Mouse (Mus musculus): ENCODE measurements at regions not wholly inside any gene's neighbourhood (a gene's known extent, or its start where the extent isn't known, plus 50 kb on each side); places are given as distances from the start of the nearest gene placed in this dataset.

DNA sequence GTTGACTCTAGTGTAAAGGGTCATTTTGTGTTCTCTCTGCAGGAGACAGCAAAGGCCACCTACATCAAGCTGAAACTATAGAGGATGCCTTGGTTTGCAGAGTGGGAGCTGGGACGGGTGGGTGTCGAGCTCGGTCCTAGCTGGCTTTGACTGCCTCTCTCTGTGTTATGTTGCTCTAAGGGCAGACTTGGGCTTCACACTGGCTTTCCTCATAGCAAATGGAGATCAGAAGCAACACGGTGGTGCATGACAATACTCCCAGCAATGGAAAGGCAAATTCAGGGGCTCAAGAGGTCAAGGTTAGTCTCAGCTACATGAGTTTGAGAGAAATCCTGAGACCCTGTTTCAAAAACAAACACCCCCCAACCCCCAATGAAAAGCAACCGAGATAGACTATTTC is 122.1 kb downstream of the Evx1 start:
- no peak overlapping the region for H3K9ac ChIP-seq
- no peak overlapping the region for H3K4me2 ChIP-seq
- no peaks in the 10 kb centered on the region for H3K9me3 ChIP-seq
- H3K36me3 ChIP-seq (replicated peaks) = no peaks in the 10 kb centered on the region
- H3K27ac ChIP-seq = no peak overlapping the region
- WGBS = 82% methylated on average over 5 of the region's 5 CpGs
- H3K4me3 ChIP-seq = no peak overlapping the region
- H3K27me3 ChIP-seq (replicated peaks) = no peaks in the 10 kb centered on the region
- ATAC-seq (replicated peaks) = no peak
- H3K4me1 ChIP-seq = no peaks in the 10 kb centered on the region

DNA sequence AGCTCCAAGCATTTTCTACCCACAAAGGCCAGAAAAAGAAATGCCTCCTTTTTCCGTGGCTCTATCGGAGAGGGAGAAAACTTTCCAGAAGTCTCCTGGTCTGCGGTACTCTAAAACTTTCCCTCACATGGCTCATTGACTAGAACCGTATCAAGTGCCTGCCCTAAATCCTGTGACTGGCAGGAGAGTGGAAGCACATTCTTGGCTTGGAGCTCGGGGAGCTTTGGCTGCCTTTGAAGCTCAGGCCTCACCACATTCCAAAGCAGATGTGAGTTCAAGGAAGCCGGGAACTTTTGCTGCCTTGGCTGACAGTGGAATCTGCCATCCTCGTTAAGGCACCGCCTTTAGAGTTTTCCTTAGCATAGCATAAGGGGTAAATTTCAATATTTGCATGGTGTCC is 125.1 kb downstream of the Evx1 start:
- Histone ChIP-seq H3K27me3 (replicated peaks) (no peaks in the 10 kb centered on the region), H3K27ac (no peak overlapping the region), H3K9ac (no peak overlapping the region), H3K4me3 (no peak overlapping the region), H3K9me3 (no peaks in the 10 kb centered on the region), H3K36me3 (replicated peaks) (no peaks in the 10 kb centered on the region), H3K4me1 (peaks cover 5% of the 10 kb centered on the region), H3K4me2 (no peak overlapping the region)
- WGBS = 53% methylated on average over 8 of the region's 8 CpGs
- no peak for ATAC-seq (replicated peaks)

DNA sequence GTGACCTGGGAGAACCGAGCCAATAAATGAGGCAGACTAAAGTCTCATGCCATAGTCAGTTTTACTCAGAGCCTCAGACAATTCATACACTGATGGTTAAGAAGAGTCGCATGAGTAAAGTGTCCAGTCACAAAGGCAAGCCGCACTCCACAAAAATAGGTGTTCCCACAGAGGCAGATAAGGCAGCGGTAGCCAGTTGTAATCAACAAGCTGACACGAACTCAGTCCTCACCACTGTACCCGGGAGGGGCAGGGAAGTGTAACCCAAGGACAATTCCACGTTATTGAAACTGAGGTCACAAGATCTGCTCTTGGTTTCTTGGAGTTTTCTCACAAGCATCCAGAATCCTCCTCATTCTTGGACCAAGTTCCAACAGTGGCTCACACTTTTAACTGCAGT is 125.9 kb downstream of the Evx1 start:
- Histone ChIP-seq H3K27me3 (replicated peaks) (no peaks in the 10 kb centered on the region), H3K36me3 (replicated peaks) (no peaks in the 10 kb centered on the region), H3K4me2 (no peak overlapping the region), H3K4me1 (peaks cover 9% of the 10 kb centered on the region), H3K4me3 (no peak overlapping the region), H3K27ac (no peak overlapping the region), H3K9me3 (no peaks in the 10 kb centered on the region), H3K9ac (no peak overlapping the region)
- no peak for ATAC-seq (replicated peaks)
- 90% methylated on average over 7 of the region's 7 CpGs for WGBS

DNA sequence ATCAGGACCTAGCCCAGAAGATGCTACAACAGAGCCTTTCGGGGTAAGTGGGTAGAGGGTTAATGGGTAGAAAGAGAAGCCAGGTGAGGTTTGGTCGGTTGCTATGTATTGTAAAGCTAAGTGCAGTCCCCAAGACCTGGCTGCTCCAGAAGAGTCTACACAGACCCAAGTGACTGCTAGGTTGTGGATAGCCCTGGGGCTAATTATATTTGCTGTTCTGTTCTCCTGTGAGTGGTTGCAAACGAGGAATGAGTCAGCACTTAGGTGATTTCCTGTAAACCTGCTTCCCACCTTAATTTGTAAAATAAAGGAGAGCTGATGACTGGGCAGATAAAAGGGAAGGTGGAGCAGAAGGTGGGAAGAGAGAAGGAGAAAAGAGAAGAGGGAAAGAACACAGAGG is 126.9 kb downstream of the Evx1 start:
- Histone ChIP-seq H3K4me3 (no peak overlapping the region), H3K36me3 (replicated peaks) (no peaks in the 10 kb centered on the region), H3K9me3 (no peaks in the 10 kb centered on the region), H3K4me2 (no peak overlapping the region), H3K27ac (no peak overlapping the region), H3K4me1 (peaks cover 9% of the 10 kb centered on the region), H3K27me3 (replicated peaks) (no peaks in the 10 kb centered on the region), H3K9ac (no peak overlapping the region)
- WGBS = 83% methylated on average over 3 of the region's 3 CpGs
- no peak for ATAC-seq (replicated peaks)

DNA sequence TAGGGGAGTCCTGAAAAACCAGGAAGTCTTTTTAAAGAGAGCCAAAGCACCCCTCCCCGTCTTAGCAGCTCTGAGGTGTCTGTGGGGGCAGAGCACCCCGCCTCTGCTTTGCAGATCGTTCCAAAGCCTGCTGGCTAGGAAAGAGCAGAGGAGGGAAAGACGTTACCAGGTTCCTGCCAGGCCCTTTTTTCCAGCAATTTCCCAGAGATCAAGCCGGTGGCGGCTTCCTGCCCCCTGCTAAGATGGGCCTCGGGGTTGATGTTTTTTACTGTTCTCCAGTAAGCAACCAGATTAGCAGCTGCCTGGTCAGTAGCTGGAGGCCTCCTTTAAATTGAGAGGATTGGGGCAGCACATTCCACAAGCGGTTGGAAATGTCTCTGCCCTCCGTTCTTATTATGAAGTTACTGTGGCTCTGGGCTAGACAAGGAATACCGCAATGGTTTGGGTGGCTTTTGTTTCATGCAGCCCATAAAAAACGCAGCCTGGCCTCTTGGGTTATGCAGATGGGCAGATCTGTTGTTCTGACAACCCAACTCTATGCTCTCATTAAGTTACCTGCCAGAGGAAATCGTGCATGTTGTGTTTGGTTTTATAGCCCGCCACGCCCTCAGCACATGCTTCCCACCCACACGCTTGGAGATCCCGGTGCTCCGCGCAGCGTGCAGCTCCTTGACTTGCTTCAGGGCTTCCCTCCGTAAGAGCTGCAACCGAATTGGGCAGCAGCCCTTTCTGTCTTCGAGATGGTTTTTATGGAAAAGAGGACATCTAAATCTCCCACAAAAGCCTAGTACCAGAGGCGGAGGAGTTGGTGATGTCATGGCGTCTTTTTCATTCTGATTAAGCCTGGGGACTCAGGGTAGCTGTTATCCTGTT is 130.1 kb downstream of the Evx1 start:
- WGBS = 45% methylated on average over 24 of the region's 24 CpGs
- ATAC-seq (replicated peaks) = no peak
- Histone ChIP-seq H3K27ac (no peak overlapping the region), H3K27me3 (replicated peaks) (no peaks in the 10 kb centered on the region), H3K9me3 (no peaks in the 10 kb centered on the region), H3K4me3 (no peak overlapping the region), H3K9ac (no peak overlapping the region), H3K36me3 (replicated peaks) (no peaks in the 10 kb centered on the region), H3K4me1 (peaks cover 9% of the 10 kb centered on the region), H3K4me2 (peak overlapping the region; percentile 32)

DNA sequence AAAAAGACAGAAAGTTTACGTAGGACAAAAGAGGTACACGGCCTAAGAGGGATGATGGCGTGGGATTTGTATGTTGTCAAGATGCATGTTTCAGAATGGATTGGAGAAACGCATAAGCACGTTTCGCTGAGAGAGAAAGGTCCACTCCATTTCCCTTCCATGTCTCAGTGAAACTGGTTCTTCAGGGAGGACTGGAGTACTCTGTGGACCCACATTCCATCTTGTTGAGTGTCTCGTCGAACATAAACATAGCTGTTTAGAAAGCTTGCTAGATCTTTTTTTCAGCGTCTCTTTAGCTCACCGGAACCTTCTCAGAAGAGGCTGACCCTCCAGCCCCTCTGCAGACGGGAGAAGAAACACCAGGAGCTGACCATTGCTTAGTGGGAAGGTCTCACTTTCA is 145.5 kb downstream of the Evx1 start:
- Histone ChIP-seq H3K4me2 (no peak overlapping the region), H3K9ac (no peak overlapping the region), H3K36me3 (replicated peaks) (no peaks in the 10 kb centered on the region), H3K27me3 (replicated peaks) (no peaks in the 10 kb centered on the region), H3K4me1 (no peaks in the 10 kb centered on the region), H3K27ac (no peak overlapping the region), H3K9me3 (no peaks in the 10 kb centered on the region), H3K4me3 (no peak overlapping the region)
- WGBS = 94% methylated on average over 11 of the region's 11 CpGs
- ATAC-seq (replicated peaks) = no peak

DNA sequence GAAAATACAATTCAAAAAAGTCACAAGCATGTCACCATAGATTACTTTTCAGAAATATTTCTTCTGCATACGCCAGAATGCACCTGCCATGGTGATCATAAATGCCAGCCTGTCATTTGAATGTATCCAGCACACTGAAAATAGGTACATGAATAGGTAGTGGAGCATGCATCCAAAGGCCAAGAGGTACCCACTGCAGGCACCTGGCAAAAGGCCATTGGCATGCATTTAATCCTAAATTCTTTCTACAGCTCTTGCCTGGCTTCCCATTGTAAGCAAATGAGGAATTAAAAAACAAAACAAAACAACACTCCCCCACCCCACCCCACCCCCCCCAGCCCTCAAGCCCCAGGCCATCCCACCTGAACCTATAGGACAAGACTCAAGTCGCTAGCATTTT is 147.9 kb downstream of the Evx1 start:
- H3K9ac ChIP-seq = no peak overlapping the region
- no peak for ATAC-seq (replicated peaks)
- no peak overlapping the region for H3K4me2 ChIP-seq
- no peaks in the 10 kb centered on the region for H3K27me3 ChIP-seq (replicated peaks)
- no peaks in the 10 kb centered on the region for H3K36me3 ChIP-seq (replicated peaks)
- H3K9me3 ChIP-seq = no peaks in the 10 kb centered on the region
- H3K4me1 ChIP-seq = no peaks in the 10 kb centered on the region
- 86% methylated on average over 2 of the region's 2 CpGs for WGBS
- H3K4me3 ChIP-seq = no peak overlapping the region
- H3K27ac ChIP-seq = no peak overlapping the region

DNA sequence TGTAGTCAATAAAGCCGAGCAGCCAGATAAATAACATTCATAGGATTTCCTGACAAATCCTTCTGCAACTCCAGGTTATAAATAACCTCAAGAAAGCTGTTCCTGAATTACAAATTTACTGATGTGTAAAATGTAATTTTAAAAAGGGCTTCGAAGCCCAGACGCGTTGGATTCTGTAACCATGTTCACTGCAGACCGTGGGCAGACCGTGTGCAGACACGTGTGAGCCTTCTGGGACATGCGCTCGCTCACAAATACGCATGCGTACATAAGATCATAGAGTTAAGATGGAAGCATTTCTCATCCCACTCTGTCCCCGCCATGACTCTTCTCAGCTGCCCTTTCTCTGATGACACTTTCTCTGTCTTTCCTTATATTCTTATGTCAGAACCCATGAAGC is 150.1 kb downstream of the Evx1 start:
- 88% methylated on average over 12 of the region's 12 CpGs for WGBS
- ATAC-seq (replicated peaks) = no peak
- no peak overlapping the region for H3K27ac ChIP-seq
- H3K4me2 ChIP-seq = no peak overlapping the region
- H3K9me3 ChIP-seq = no peaks in the 10 kb centered on the region
- H3K27me3 ChIP-seq (replicated peaks) = no peaks in the 10 kb centered on the region
- no peak overlapping the region for H3K9ac ChIP-seq
- no peaks in the 10 kb centered on the region for H3K4me1 ChIP-seq
- H3K4me3 ChIP-seq = no peak overlapping the region
- no peaks in the 10 kb centered on the region for H3K36me3 ChIP-seq (replicated peaks)

DNA sequence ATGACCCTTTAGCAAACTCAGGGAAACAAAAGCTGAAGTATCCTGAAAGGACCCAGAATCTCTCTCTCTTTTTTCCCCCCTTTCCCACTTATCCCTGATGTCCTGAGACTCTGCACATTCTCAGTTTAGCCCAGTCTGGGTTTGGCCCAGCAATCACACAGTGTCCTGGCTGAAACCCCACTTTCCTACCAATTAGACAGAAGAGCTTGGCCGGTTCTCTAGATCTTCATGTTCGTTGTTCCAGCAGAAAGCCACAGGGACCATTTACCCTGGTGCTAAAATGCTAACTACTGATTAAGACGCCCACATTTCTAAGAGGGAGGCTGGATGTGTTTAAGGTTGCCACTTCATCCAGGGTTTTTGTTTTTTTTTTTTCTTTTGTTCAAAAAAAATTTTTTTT is 151.3 kb downstream of the Evx1 start:
- no peak overlapping the region for H3K4me3 ChIP-seq
- no peaks in the 10 kb centered on the region for H3K27me3 ChIP-seq (replicated peaks)
- no peaks in the 10 kb centered on the region for H3K4me1 ChIP-seq
- H3K4me2 ChIP-seq = no peak overlapping the region
- no peak overlapping the region for H3K27ac ChIP-seq
- no peaks in the 10 kb centered on the region for H3K9me3 ChIP-seq
- ATAC-seq (replicated peaks) = no peak
- no peaks in the 10 kb centered on the region for H3K36me3 ChIP-seq (replicated peaks)
- H3K9ac ChIP-seq = no peak overlapping the region
- WGBS = 82% methylated on average over 3 of the region's 3 CpGs

DNA sequence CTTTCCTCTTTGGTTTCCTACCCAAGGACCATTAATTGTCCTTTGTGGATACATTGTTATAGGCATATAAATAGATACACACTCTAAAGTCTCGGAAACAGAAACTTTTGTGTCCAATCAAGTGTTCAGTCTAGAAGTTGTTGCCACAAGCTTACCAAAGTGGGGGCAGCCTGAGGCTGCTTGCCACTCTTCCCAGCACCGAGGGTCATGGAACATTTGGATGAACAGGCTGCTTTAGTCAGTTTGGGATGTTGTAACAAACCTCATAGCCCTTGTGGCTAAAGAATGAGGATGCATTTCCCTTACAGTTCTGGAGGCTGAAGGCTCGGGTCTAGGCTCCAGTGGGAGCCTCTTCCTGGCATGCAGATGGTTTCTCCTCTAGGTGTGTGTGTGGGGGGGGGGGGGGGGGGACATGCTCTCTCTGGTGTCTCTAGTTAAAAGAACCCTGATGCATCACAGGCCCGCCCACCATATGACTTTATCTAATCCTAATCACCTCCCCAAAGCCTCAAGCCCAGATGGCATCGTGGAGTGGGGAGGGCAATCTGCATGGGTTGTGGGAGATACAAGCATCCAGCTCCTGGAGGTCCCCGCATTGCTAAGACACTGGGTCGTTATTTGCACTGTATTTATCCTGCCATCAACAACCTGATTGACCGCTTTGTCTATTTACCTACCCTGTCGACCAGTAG is 152.7 kb downstream of the Evx1 start:
- no peaks in the 10 kb centered on the region for H3K4me1 ChIP-seq
- no peaks in the 10 kb centered on the region for H3K27me3 ChIP-seq (replicated peaks)
- ATAC-seq (replicated peaks) = no peak
- H3K4me2 ChIP-seq = no peak overlapping the region
- no peaks in the 10 kb centered on the region for H3K36me3 ChIP-seq (replicated peaks)
- no peak overlapping the region for H3K4me3 ChIP-seq
- no peaks in the 10 kb centered on the region for H3K9me3 ChIP-seq
- H3K27ac ChIP-seq = no peak overlapping the region
- H3K9ac ChIP-seq = no peak overlapping the region
- 85% methylated on average over 9 of the region's 9 CpGs for WGBS

DNA sequence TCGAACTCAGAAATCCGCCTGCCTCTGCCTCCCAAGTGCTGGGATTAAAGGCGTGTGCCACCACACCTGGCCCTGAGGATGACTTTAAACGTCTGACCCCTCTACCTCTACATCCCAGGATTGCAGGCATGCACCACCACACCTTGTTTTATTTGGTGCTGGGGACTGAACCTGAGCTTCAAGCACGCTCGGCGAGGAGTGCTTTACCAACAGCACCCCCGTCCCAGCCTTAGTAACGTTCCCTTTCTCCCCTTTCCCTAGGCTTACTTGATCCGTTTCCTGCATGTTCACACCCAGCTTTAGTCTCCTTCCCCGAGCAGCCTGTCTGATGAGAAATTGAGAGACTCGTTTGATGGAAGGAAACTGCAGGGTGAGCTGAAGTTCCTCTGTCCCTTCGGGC is 157.5 kb downstream of the Evx1 start:
- H3K4me2 ChIP-seq = no peak overlapping the region
- WGBS = 79% methylated on average over 13 of the region's 13 CpGs
- no peak for ATAC-seq (replicated peaks)
- no peak overlapping the region for H3K4me3 ChIP-seq
- H3K36me3 ChIP-seq (replicated peaks) = no peaks in the 10 kb centered on the region
- peaks cover 8% of the 10 kb centered on the region; the same call in 1 of the 2 replicates for H3K4me1 ChIP-seq
- no peak overlapping the region for H3K9ac ChIP-seq
- no peaks in the 10 kb centered on the region for H3K27me3 ChIP-seq (replicated peaks)
- H3K27ac ChIP-seq = no peak overlapping the region
- H3K9me3 ChIP-seq = no peaks in the 10 kb centered on the region

DNA sequence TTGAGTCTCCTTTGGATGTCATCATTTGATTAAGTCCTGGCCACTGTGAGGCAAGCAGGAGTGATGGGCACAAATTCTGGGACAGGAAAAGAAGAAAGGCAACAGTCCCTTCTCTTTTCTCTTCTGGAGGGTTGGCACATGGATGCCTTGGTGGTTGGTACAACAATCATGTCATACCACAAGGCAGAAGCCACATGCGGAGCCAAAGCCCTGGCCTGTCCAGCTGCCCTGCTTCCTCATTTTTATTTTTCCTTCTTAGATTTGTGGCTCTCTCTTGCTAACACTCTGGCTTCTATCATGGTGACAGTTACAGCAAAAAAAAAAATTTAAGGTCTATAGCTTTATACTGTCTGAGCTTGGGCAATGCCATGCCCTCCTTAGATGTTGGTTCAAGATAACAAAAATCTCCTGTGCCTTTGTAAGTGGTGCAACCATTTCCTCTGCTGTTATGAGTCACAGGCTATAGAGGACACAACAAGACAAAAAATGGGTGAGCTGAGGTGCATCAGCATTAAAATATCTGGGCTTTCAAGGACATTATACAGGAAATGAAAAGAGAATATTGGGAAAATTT is 158.2 kb downstream of the Evx1 start:
- no peaks in the 10 kb centered on the region for H3K27me3 ChIP-seq (replicated peaks)
- no peak overlapping the region for H3K4me3 ChIP-seq
- no peaks in the 10 kb centered on the region for H3K36me3 ChIP-seq (replicated peaks)
- H3K4me2 ChIP-seq = no peak overlapping the region
- no peak overlapping the region for H3K9ac ChIP-seq
- WGBS = 97% methylated on average over 1 of the region's 1 CpGs
- no peak for ATAC-seq (replicated peaks)
- H3K27ac ChIP-seq = no peak overlapping the region
- H3K9me3 ChIP-seq = no peaks in the 10 kb centered on the region
- H3K4me1 ChIP-seq = peaks cover 8% of the 10 kb centered on the region; the same call in 1 of the 2 replicates
